Mouse (Mus musculus) E14TG2a.4 (cell line): ENCODE data around the gene Osbpl7.

ENCODE experiments used
- H3K27me3 ChIP-seq: 2 replicates; pipeline ENCODE4 v1.6.1; 2014; ENCODE audit warnings: low read length, control low read depth; ENCODE audit not compliant: insufficient read depth
- H3K36me3 ChIP-seq: 2 replicates; pipeline ENCODE4 v1.6.1; 2014; ENCODE audit warnings: low read length, control low read depth; ENCODE audit not compliant: insufficient read depth
- H3K4me1 ChIP-seq: replicated peaks from 2 replicates; pipeline ENCODE4 v1.6.1; 2014; ENCODE audit warnings: low read depth, low read length, control low read depth
- H3K4me3 ChIP-seq: replicated peaks from 2 replicates; pipeline ENCODE4 v1.5.1; 2014; ENCODE audit warnings: mild to moderate bottlenecking, low read length
- H3K9me3 ChIP-seq: 2 replicates; pipeline ENCODE4 v1.6.1; 2014; ENCODE audit warnings: low read length, control low read depth
- CTCF ChIP-seq: conservative IDR thresholded peaks from 2 replicates; pipeline ENCODE4 v1.5.1; 2014; ENCODE audit warnings: low read length
- NANOG ChIP-seq: IDR thresholded peaks from 2 replicates; pipeline ENCODE4 v1.6.1; 2014; ENCODE audit warnings: borderline replicate concordance, low read length, mixed read lengths
- POU5F1 ChIP-seq: IDR thresholded peaks from 2 replicates; pipeline ENCODE4 v1.6.1; 2014; ENCODE audit warnings: low read length, borderline replicate concordance

Osbpl7 gene

GRCm38 (mm10) chr11:97032499-97032898 lies 17.9 kb upstream of the Osbpl7 start:
- Histone ChIP-seq H3K27me3 (peaks cover 12% of the 10 kb centered on the region), H3K9me3 (no peaks in the 10 kb centered on the region), H3K4me1 (peaks cover 34% of the 10 kb centered on the region), H3K4me3 (no peak overlapping the region), H3K36me3 (peaks cover 23% of the 10 kb centered on the region)
- TF ChIP-seq POU5F1 (no peak), CTCF (no peak), NANOG (no peak)

- peaks cover 12% of the 10 kb centered on the region for H3K27me3 ChIP-seq
- no peak overlapping the region for H3K4me3 ChIP-seq
- peaks cover 23% of the 10 kb centered on the region for H3K36me3 ChIP-seq
- no peaks in the 10 kb centered on the region for H3K9me3 ChIP-seq
- peaks cover 30% of the 10 kb centered on the region for H3K4me1 ChIP-seq
- no peak for TF ChIP-seq POU5F1
- no peak for TF ChIP-seq NANOG
- TF ChIP-seq CTCF, result no peak
These were observed 16.6 kb upstream of the Osbpl7 start for GRCm38 (mm10) chr11:97033781-97034180.

- H3K9me3 ChIP-seq, result no peaks in the 10 kb centered on the region
- no peak overlapping the region for H3K4me3 ChIP-seq
- peaks cover 23% of the 10 kb centered on the region for H3K36me3 ChIP-seq
- no peak for TF ChIP-seq POU5F1
- TF ChIP-seq NANOG, result no peak
- TF ChIP-seq CTCF, result no peak
- H3K27me3 ChIP-seq, result peaks cover 12% of the 10 kb centered on the region
- H3K4me1 ChIP-seq, result peaks cover 25% of the 10 kb centered on the region
These were observed 14.3 kb upstream of the Osbpl7 start for GRCm38 (mm10) chr11:97036141-97036540.

- TF ChIP-seq CTCF, result no peak
- no peak for TF ChIP-seq POU5F1
- TF ChIP-seq NANOG, result no peak
- Histone ChIP-seq H3K27me3 (peaks cover 12% of the 10 kb centered on the region), H3K9me3 (no peaks in the 10 kb centered on the region), H3K36me3 (peaks cover 16% of the 10 kb centered on the region), H3K4me3 (no peak overlapping the region), H3K4me1 (peaks cover 41% of the 10 kb centered on the region)
These were observed 11.5 kb upstream of the Osbpl7 start for GRCm38 (mm10) chr11:97038881-97039280.

GRCm38 (mm10) chr11:97040301-97041021 lies 10.0 kb upstream of the Osbpl7 start:
- no peaks in the 10 kb centered on the region for H3K9me3 ChIP-seq
- H3K4me1 ChIP-seq, result peaks cover 57% of the 10 kb centered on the region

GRCm38 (mm10) chr11:97041022-97041899 lies 9.2 kb upstream of the Osbpl7 start, which contains the start of the genes Lrrc46 and Mrpl10:
Gene Lrrc46 (minus strand): TSS chr11:97041407.
Gene Mrpl10 (plus strand): TSS chr11:97041560.
- TF ChIP-seq CTCF (no peak), NANOG (no peak), POU5F1 (no peak)
- Histone ChIP-seq H3K4me3 (peak within 1 kb of the TSS; percentile 93), H3K4me1 (peaks cover 65% of the 10 kb centered on the region), H3K27me3 (peaks cover 3% of the 10 kb centered on the region; the same call in 1 of the 2 replicates), H3K36me3 (peaks cover 31% of the 10 kb centered on the region), H3K9me3 (no peaks in the 10 kb centered on the region)

More at GRCm38 (mm10) chr11:97040301-97041021, 10.0 kb upstream of the Osbpl7 start:
- H3K4me3 ChIP-seq, result peak overlapping the region; percentile 93
- peaks cover 30% of the 10 kb centered on the region for H3K36me3 ChIP-seq
- no peak for TF ChIP-seq POU5F1
- peaks cover 11% of the 10 kb centered on the region for H3K27me3 ChIP-seq

GRCm38 (mm10) chr11:97044902-97045301 lies 5.5 kb upstream of the Osbpl7 start:
- TF ChIP-seq CTCF, result no peak
- no peak overlapping the region; the same call in 1 of the 2 replicates for H3K4me3 ChIP-seq
- H3K36me3 ChIP-seq, result peaks cover 65% of the 10 kb centered on the region
- H3K9me3 ChIP-seq, result no peaks in the 10 kb centered on the region
- peaks cover 67% of the 10 kb centered on the region for H3K4me1 ChIP-seq
- no peaks in the 10 kb centered on the region for H3K27me3 ChIP-seq

GRCm38 (mm10) chr11:97045861-97046260 lies 4.6 kb upstream of the Osbpl7 start:
- Histone ChIP-seq H3K9me3 (no peaks in the 10 kb centered on the region), H3K27me3 (no peaks in the 10 kb centered on the region), H3K4me1 (peaks cover 74% of the 10 kb centered on the region), H3K4me3 (no peak overlapping the region), H3K36me3 (peaks cover 65% of the 10 kb centered on the region)
- TF ChIP-seq CTCF (peak; percentile 55), NANOG (no peak)
